Mouse (Mus musculus) splenic B cell, adult 2 months (primary cell): ENCODE results near the gene Vmn2r15.

Experiments used
- DNase-seq: peaks from one replicate; pipeline ENCODE4 v3.0.0-alpha.2; 2011; ENCODE audit warnings: low read depth, low spot score
- H3K27me3 ChIP-seq: 2 replicates; pipeline ENCODE4 v1.6.1; 2012; ENCODE audit warnings: mild to moderate bottlenecking, low read length, moderate library complexity, mixed read lengths; ENCODE audit not compliant: control insufficient read depth, poor library complexity, insufficient read depth, severe bottlenecking
- H3K36me3 ChIP-seq: 2 replicates; pipeline ENCODE4 v1.6.1; 2012; ENCODE audit warnings: mild to moderate bottlenecking, low read length, moderate library complexity, mixed read lengths; ENCODE audit not compliant: control insufficient read depth, poor library complexity, insufficient read depth, severe bottlenecking

The Vmn2r15 gene

DNA sequence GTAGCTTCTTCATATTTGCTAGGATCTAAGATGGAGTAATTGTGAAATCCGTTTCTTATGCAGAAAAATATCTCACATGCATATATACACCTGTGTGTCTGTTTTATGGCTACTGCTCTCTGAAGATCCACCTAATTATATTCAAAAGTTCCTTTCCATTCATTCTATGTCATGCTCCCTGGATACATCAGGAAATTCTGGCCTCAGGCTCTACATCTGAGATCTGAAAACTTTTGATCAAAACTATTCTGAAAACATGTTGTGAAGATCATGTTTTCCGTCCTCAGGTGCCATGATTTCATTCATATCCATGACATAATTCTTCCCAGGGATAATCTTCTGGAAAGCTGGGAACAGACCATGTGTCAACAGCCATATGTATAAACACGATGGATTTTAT, at the start of gene Vmn2r15:
TSS of gene Vmn2r15 (minus strand) at position 101 of the 400 bp plus-strand sequence.
- DNase-seq = no peak
- H3K27me3 ChIP-seq = no peaks in the 10 kb centered on the region
- H3K36me3 ChIP-seq = no peaks in the 10 kb centered on the region

DNA sequence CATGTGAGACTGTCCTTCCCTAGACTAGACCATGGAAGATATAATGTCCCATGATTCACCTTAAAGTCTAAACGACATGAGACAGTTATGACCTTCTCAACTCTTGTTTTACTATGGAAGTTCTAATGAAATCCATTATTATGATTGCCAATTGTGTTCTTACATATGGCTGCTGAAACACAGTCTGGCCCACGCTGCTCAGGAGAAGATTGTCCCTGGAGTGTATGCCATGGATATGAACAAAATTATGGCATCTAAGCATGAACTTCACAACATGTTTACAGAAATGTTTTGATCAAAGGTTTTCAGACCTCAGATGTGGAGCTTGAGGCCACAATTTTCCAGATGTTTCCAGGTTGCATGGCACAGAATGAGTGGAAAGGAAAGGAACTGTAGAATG, 32.4 kb upstream of the Vmn2r15 start, which contains the start of gene Vmn2r16:
TSS of gene Vmn2r16 (plus strand) at position 301 of the 400 bp plus-strand sequence.
- H3K36me3 ChIP-seq = no peaks in the 10 kb centered on the region
- no peaks in the 10 kb centered on the region for H3K27me3 ChIP-seq
- DNase-seq = no peak

DNA sequence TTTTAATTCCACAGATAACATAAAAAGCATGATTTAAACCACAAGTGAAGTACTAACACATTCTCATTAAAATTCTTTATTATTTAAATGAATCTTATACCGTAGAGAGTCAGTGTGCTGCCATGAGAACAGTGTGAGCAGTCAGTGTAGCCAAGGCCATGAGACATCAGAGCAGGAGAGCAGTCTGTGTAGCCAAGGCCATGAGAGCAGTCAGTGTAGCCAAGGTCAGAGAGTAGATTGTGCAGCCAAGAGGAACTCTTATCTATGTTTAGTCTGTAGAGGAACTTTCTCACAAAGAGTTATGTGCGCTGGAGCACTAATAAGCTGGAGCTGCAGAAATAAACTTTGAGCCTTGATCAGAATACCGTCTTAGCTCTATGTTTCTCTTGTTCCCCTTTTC, 2.8 kb downstream of the Vmn2r15 start:
- Histone ChIP-seq H3K36me3 (no peaks in the 10 kb centered on the region), H3K27me3 (no peaks in the 10 kb centered on the region)
- DNase-seq = no peak
